Mouse (Mus musculus) liver, postnatal 0 days (tissue): ENCODE results near the gene Poc1b.

ENCODE experiments used
- CTCF ChIP-seq: sonication (generic); IDR thresholded peaks from 2 replicates; pipeline ENCODE4 v1.5.1; 2016; ENCODE audit warnings: antibody characterized with exemption, low read depth
- EP300 ChIP-seq: IDR thresholded peaks from 2 replicates; pipeline ENCODE4 v1.6.1; 2016; ENCODE audit warnings: antibody characterized with exemption, low read depth, mild to moderate bottlenecking

- TF ChIP-seq CTCF (no peak), EP300 (no peak)
Observed at GRCm38 (mm10) chr10:99061418-99061817, 45.4 kb upstream of the Poc1b start.
